Mouse (Mus musculus): Measurements from ENCODE around the gene Ap2a1. TPM values are rescaled to one million over a fixed set of nuclear protein-coding genes. Genes with fewer than 3 reads are reported as not detected.

Ap2a1 gene
- total RNA-seq, 1 experiment, result 82.5 TPM

DNA sequence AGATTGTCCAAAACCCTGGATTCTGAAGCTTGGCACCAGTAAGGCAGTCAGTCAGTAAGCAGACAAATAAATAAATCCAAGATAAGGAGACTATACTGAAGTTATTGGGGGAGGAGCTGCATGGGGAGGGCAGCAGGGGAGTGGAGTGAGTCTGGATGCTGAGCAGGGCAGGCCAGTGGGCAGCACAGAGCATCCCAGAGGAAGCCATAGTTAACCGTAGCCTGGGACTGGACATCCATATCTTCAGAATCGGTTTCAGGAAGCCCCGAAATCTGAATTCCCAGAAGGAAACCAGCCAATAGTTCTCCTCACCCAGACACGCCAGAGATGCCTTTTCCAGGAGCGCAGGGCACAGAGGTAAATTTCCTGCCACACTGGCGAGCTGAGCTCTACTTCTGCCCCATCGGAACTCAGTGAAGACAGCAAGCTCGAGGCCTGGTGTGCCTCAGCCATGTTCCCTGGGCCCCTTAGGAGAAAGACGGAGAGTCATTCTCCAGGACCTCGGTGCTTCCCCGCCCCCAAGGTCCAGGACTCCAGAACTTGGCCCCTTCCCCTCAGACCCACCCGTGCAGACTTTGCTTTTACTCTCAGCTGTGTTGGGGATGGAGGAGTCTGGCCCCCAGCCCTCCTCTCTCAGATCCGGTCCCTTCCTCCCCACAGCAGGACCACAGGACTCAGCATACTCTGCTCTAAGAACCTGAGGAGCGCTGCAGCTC lies 44.3 kb upstream of the Ap2a1 start:
- in situ Hi-C loops (cut with MboI; ENCODE audit: low sequenced_read_pairs in 2 of 2, unreplicated experiment in 2 of 2), result no loop called here
- Histone ChIP-seq H3K27ac (ENCODE audit: insufficient read depth, low read depth, low read length, poor library complexity, severe bottlenecking) (peak overlapping the region; percentile 62; the same call in 1 of the 2 replicates), H3K9me3 (ENCODE audit: control insufficient read depth, insufficient read depth, low read depth, low read length) (no peaks in the 10 kb centered on the region), H3K4me1 (ENCODE audit: control insufficient read depth in 2 of 2, insufficient read depth in 2 of 2, low read length in 2 of 2, poor library complexity in 1 of 2) (peaks cover 0 to 20% of the 10 kb centered on the region in 2 experiments; a peak in 2 of 4 replicates), H3K4me3 (ENCODE audit: insufficient read depth in 1 of 2, low read depth in 1 of 2, low read length in 2 of 2, poor library complexity in 1 of 2, severe bottlenecking in 1 of 2) (peak overlapping the region; percentile 28 to 70), H3K36me3 (ENCODE audit: control insufficient read depth, insufficient read depth, low read length, poor library complexity, severe bottlenecking) (peaks cover 27% of the 10 kb centered on the region), H3K9ac (ENCODE audit: insufficient read depth, low read depth, low read length, poor library complexity, severe bottlenecking) (peak overlapping the region; percentile 79)
- TF ChIP-seq ZC3H11A (IDR thresholded peaks at IDR 0.05; ENCODE audit: borderline replicate concordance, low read depth, low read length) (no peak), HCFC1 (IDR thresholded peaks at IDR 0.05; ENCODE audit: borderline replicate concordance, insufficient read depth, low read length) (no peak), CHD2 (IDR thresholded peaks at IDR 0.05; ENCODE audit: low read depth, low read length) (no peak), ZNF384 (IDR thresholded peaks at IDR 0.05; ENCODE audit: low read depth, low read length) (no peak), MAFK (IDR thresholded peaks at IDR 0.05; ENCODE audit: insufficient read depth, low read depth, low read length) (no peak)
- DNase-seq (ENCODE audit: low read depth, low spot score), result no peak

DNA sequence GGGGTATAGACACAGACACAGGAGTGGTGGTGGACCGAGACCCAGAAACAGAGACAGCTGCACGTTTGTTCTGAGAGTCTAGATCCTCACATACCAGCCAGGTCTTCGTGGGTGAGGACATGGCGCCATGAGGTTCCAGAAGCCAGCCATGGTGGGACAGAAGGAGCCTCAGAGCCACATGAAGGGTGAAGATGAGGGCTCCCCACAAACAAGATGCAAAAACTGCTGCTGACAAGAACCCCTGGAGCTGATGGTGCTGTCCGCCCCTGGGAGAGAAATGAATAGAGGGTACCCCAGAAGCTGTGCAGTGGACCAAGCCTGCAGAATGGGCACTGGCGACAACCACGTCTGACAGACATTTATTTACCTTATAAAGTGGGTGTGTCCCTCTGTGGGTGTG lies 41.8 kb upstream of the Ap2a1 start:
- in situ Hi-C loops (cut with MboI; ENCODE audit: low sequenced_read_pairs in 2 of 2, unreplicated experiment in 2 of 2), result no loop called here
- peaks cover 13% of the 10 kb centered on the region for H3K36me3 ChIP-seq (ENCODE audit: control insufficient read depth, insufficient read depth, low read length, poor library complexity, severe bottlenecking)
- TF ChIP-seq MAFK (IDR thresholded peaks at IDR 0.05; ENCODE audit: insufficient read depth, low read depth, low read length), result no peak
- TF ChIP-seq HCFC1 (IDR thresholded peaks at IDR 0.05; ENCODE audit: borderline replicate concordance, insufficient read depth, low read length), result no peak
- TF ChIP-seq ZC3H11A (IDR thresholded peaks at IDR 0.05; ENCODE audit: borderline replicate concordance, low read depth, low read length), result no peak
- no peak for TF ChIP-seq CHD2 (IDR thresholded peaks at IDR 0.05; ENCODE audit: low read depth, low read length)
- no peak for TF ChIP-seq ZNF384 (IDR thresholded peaks at IDR 0.05; ENCODE audit: low read depth, low read length)
- DNase-seq (ENCODE audit: low read depth, low spot score), result no peak
- no peaks in the 10 kb centered on the region for H3K9me3 ChIP-seq (ENCODE audit: control insufficient read depth, insufficient read depth, low read depth, low read length)
- H3K27ac ChIP-seq (ENCODE audit: insufficient read depth, low read depth, low read length, poor library complexity, severe bottlenecking), result no peak overlapping the region
- no peak overlapping the region for H3K9ac ChIP-seq (ENCODE audit: insufficient read depth, low read depth, low read length, poor library complexity, severe bottlenecking)
- peaks cover 0 to 14% of the 10 kb centered on the region in 2 experiments; a peak in 1 of 4 replicates for H3K4me1 ChIP-seq (ENCODE audit: control insufficient read depth in 2 of 2, insufficient read depth in 2 of 2, low read length in 2 of 2, poor library complexity in 1 of 2)
- no peak overlapping the region for H3K4me3 ChIP-seq (ENCODE audit: insufficient read depth in 1 of 2, low read depth in 1 of 2, low read length in 2 of 2, poor library complexity in 1 of 2, severe bottlenecking in 1 of 2)

DNA sequence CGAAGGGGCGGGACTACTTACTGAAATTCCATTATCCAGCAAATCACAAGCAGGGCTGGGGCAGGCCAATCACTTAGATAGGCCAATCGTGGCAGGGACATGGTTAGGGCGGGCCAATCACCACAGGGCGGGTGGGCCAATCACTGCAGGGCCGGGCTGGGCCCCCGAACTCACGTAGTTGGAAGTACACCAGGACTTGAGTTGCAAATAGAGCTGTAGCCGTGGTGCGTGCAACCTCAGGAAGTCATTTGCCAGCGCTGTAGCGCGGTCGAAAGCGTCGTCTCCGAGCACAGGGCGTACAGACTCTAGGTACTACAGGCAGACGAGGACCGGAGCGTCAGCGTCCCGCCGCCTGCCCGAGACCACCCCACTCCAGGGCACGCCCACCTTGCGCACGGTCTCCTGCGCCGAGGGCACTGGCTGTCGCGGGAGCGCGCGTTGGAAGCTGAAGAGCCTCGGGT lies 41.0 kb upstream of the Ap2a1 start:
- in situ Hi-C loops (cut with MboI; ENCODE audit: low sequenced_read_pairs in 2 of 2, unreplicated experiment in 2 of 2), result no loop called here
- TF ChIP-seq CHD2 (IDR thresholded peaks at IDR 0.05; ENCODE audit: low read depth, low read length), result peak; percentile 80; the same call in 1 of the 2 replicates
- no peak for TF ChIP-seq MAFK (IDR thresholded peaks at IDR 0.05; ENCODE audit: insufficient read depth, low read depth, low read length)
- no peak for TF ChIP-seq ZNF384 (IDR thresholded peaks at IDR 0.05; ENCODE audit: low read depth, low read length)
- TF ChIP-seq HCFC1 (IDR thresholded peaks at IDR 0.05; ENCODE audit: borderline replicate concordance, insufficient read depth, low read length), result no peak
- H3K9ac ChIP-seq (ENCODE audit: insufficient read depth, low read depth, low read length, poor library complexity, severe bottlenecking), result peak overlapping the region; percentile 77
- no peaks in the 10 kb centered on the region for H3K9me3 ChIP-seq (ENCODE audit: control insufficient read depth, insufficient read depth, low read depth, low read length)
- H3K27ac ChIP-seq (ENCODE audit: insufficient read depth, low read depth, low read length, poor library complexity, severe bottlenecking), result peak overlapping the region; percentile 72
- peaks cover 16% of the 10 kb centered on the region; the same call in 1 of the 2 replicates for H3K36me3 ChIP-seq (ENCODE audit: control insufficient read depth, insufficient read depth, low read length, poor library complexity, severe bottlenecking)
- DNase-seq (ENCODE audit: low read depth, low spot score), result peak; percentile 90
- peak overlapping the region; percentile 82 to 85 for H3K4me3 ChIP-seq (ENCODE audit: insufficient read depth in 1 of 2, low read depth in 1 of 2, low read length in 2 of 2, poor library complexity in 1 of 2, severe bottlenecking in 1 of 2)
- H3K4me1 ChIP-seq (ENCODE audit: control insufficient read depth in 2 of 2, insufficient read depth in 2 of 2, low read length in 2 of 2, poor library complexity in 1 of 2), result peaks cover 0 to 14% of the 10 kb centered on the region in 2 experiments; a peak in 1 of 4 replicates

DNA sequence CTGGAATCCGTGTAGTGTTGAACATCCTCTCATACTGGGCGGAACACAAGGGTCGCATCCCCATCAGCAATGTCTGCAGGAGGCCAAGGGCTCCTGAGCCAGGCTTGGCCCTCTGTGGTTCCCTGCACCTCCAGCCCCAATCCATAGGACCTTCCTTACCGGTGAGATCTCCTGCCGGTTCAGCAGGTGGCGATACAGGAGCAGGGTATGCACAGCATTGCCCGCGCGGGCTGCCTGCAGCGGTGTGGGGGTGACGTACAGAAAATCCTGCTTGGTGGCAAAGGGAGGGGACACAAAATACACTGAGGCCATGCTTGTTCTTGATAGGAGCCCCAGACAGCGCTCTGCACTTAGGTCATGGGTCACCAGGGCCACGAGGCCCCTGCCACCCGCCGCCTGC lies 37.3 kb upstream of the Ap2a1 start:
- peak overlapping the region; percentile 28; the same call in 1 of the 2 replicates for H3K9ac ChIP-seq (ENCODE audit: insufficient read depth, low read depth, low read length, poor library complexity, severe bottlenecking)
- H3K27ac ChIP-seq (ENCODE audit: insufficient read depth, low read depth, low read length, poor library complexity, severe bottlenecking), result no peak overlapping the region
- H3K4me1 ChIP-seq (ENCODE audit: control insufficient read depth in 2 of 2, insufficient read depth in 2 of 2, low read length in 2 of 2, poor library complexity in 1 of 2), result peaks cover 2 to 6% of the 10 kb centered on the region in 2 experiments; a peak in 2 of 4 replicates
- no peak for DNase-seq (ENCODE audit: low read depth, low spot score)
- H3K36me3 ChIP-seq (ENCODE audit: control insufficient read depth, insufficient read depth, low read length, poor library complexity, severe bottlenecking), result peaks cover 31% of the 10 kb centered on the region
- in situ Hi-C loops (cut with MboI; ENCODE audit: low sequenced_read_pairs in 2 of 2, unreplicated experiment in 2 of 2), result no loop called here
- no peaks in the 10 kb centered on the region for H3K9me3 ChIP-seq (ENCODE audit: control insufficient read depth, insufficient read depth, low read depth, low read length)
- H3K4me3 ChIP-seq (ENCODE audit: insufficient read depth in 1 of 2, low read depth in 1 of 2, low read length in 2 of 2, poor library complexity in 1 of 2, severe bottlenecking in 1 of 2), result peak overlapping the region; percentile 25 to 40; a peak in 3 of 4 replicates
- TF ChIP-seq HCFC1 (IDR thresholded peaks at IDR 0.05; ENCODE audit: borderline replicate concordance, insufficient read depth, low read length), result no peak
- no peak for TF ChIP-seq ZC3H11A (IDR thresholded peaks at IDR 0.05; ENCODE audit: borderline replicate concordance, low read depth, low read length)
- no peak for TF ChIP-seq MAFK (IDR thresholded peaks at IDR 0.05; ENCODE audit: insufficient read depth, low read depth, low read length)
- TF ChIP-seq ZNF384 (IDR thresholded peaks at IDR 0.05; ENCODE audit: low read depth, low read length), result no peak
- TF ChIP-seq CHD2 (IDR thresholded peaks at IDR 0.05; ENCODE audit: low read depth, low read length), result no peak

Data from ES-E14 (cell line).